Mouse (Mus musculus): ENCODE data around the gene Pola2.
A peak's percentile ranks its signal among the peaks of the same experiment; 100 is the strongest.

The Pola2 gene

DNA sequence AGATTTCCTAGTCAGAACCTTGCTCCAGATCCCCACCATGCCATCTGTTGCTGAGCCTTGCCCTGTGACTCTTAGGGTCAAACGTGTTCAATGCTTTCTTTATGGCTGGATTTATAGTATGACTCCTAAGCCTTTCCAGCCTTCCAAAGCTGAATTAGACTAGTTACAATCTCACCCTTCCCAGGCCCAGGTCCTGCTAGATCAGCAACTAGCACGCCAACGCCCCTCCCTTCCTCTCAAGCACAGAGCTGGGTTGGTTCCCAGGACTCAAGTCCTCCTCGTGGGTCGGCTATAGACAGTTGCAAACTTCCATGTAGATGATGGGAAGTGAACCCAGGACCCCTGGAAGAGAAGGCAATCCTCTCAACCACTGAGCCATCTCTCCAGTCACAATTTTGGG is 28.3 kb downstream of the Pola2 start:
- DNase-seq, result peak; percentile 68

DNA sequence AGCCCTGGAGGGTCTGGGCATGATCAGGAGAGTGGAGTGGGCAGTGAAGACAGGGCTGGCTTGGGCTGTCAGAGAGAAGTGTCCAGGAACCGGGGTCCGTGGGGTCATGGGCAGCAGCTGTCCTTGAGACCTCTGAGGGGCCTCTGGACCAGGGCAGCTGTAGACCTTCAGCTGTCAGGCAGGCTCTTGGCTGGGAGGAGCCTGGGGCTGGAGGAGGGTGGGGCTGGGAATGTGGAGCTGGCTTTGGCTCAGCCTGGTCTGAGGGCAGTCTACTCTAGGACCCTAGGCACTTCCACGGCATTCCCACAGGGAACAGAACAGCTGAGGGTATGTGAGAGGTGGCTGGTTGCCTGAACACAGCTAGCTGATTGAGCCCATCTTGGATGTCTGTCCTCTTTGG is 28.7 kb downstream of the Pola2 start:
- peak; percentile 86 for DNase-seq

DNA sequence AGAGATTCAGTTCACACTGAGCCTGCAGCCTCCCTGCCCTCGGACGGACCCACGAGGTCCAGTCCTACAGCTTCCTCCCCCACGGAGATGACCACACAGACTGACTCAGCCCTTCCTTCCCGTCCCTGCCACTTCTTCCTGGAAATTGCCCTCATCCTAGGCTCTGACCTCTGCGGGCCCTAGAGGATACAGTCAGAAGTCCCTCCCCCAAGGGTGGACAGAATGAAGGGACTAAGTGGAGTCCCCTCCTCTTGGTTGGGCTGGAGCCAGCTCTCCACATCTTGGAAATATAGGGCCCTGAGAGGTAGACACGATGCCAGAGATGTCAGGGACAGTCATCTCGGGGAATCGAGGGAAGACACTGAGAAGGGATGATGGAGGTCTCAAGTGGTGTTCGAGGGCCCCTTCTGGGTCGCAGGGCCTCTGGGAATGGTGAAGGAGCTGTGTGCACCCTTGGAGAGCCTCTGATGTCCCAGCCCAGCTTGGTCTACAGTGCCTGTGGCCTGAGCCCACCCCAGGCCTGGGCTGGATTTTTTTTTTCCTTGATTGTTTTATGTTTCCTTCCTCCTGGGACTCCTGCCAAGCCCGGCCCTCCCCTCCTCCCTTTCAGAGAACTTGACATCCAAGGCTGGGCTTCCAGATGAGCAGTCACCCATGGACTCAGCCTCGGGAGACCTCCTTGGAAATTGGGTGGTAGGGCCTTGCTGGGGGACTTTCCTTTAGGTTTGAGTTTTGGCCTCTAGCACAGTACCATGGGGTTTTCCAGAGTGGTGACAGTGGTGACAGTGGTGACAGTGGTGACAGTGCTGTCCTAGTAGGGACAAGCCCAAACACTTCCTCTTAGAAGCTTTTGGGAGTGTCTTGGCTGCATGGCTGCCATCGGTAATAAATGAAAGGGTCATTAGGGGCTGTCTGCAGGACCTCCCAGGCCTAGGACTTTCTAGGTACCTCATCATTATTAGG is 34.1 kb downstream of the Pola2 start:
- peak; percentile 94 for DNase-seq

DNA sequence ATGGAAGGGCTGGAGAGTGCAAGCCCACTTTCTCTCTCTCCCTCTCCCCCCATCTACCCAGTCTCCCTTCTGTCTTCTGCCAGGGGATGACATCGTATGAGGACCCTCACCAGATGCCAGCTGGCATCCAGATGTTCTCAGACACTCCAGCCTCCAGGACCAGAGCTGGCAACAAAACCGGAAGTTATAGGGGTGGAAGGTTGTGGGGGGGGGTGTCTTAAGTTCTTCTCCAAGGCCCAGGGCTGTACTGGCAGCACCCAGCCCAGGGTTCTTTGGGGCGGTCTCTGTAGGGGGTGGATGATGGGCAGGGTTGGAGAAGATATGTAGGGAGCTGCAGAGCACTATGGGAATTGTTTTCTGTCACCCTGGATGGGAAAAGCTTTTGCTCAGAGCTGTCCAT is 35.5 kb downstream of the Pola2 start:
- DNase-seq, result no peak

DNA sequence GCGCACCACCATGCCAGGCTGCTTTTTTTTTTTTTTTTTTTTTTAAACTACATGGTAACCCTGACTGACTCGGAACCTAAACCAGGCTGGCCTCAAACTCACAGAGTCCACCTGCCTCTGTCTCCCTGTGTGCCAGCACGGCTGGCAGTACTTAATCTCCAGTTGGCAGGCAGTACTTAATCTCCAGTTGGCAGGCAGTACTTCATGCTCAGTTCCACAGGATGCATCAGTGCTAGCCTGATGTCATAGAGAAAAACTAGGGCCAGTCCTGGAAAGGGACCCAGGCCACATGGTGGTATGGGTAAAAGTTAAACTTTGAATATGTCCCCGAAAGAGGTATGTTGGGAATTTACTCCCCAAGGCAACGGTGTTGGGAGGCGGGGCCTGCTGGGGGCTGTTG is 35.9 kb downstream of the Pola2 start:
- DNase-seq, result no peak

DNA sequence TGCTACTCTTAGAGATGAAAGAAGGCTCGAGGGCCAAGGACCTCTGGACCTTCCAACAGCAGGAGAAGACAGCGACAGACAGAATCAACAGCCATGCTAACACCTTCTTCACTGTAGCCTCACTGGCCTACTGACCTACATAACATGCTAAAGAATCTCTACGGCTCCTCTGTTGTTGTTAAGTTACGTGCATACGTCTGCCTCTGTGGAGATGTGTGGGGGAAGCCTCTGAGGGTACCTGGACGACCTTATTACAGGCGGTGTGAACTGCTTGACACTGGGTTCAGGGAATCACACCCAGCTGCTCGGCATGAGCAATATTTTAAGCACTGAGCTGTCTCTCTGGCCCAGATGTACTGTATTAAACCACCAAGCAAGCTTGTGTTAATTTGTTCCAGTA is 36.5 kb downstream of the Pola2 start:
- DNase-seq, result no peak

DNA sequence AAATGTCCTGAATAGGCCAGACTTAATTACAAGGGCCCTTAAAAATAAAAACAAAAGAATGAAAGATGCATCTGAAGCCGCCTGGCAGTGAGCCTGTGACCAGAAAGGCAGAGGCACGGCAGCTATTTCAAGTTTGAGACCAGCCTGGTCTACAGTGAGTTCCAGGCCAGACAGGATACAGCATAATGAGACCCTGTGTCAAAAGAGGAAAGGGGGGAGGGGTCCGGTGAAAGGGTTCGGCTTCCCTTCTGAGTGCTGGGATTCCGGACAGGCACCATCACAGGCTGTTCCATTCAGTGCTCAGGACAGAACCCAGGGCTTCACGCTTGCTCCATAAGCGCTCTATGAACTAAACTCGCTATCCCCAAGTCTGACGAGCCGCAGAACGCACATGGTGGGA is 37.0 kb downstream of the Pola2 start:
- DNase-seq, result peak; percentile 65

DNA sequence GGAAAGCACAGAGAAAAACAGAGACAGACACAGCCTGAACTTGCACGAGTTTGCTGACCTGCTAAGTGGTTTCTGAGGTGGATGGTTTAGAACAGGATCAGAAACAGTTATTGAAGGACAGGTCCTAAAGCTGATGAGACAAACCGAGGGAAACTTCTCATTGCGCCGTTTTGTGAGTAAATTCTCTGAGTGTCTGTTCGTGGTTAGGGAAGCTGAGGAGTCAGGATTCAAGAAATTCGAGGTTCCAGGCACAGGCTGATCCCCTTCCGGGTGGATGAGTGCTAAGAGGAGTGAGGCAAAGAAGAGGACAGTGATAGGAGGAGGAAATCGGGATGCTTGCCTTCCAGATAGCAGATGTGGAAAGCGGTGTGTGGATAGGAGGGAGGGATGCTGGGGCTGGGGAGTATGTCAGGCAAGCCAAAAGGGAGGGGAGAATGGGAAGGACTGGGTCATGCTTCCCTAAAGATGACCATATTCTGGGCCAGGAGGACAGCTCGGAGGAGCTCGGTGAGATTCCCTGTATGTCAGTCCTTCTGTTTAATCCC is 38.6 kb downstream of the Pola2 start:
- DNase-seq, result no peak

DNA sequence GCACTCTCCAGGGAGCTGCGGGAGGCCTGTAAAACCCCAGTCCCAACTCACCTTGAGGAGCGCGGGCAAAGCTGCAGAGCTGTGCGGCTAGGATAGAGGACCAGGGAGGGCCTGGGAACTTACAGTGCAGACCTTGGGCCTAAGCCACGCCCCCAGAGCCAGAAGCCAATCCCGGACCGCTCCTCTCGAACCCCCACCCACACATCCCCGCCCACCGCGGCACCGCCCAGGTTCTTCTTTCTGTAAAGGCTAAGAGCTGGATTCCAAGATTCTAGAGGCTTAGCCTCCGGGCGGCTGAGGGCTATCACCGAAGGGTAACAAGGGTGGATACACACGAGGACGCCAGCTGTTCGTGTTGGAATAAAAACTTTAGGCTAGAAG is 39.3 kb downstream of the Pola2 start, which contains the start of gene Cdc42ep2:
Gene Cdc42ep2 (minus strand): TSS at position 104 of the 381 bp plus-strand sequence.
- DNase-seq, result peak; percentile 99

DNA sequence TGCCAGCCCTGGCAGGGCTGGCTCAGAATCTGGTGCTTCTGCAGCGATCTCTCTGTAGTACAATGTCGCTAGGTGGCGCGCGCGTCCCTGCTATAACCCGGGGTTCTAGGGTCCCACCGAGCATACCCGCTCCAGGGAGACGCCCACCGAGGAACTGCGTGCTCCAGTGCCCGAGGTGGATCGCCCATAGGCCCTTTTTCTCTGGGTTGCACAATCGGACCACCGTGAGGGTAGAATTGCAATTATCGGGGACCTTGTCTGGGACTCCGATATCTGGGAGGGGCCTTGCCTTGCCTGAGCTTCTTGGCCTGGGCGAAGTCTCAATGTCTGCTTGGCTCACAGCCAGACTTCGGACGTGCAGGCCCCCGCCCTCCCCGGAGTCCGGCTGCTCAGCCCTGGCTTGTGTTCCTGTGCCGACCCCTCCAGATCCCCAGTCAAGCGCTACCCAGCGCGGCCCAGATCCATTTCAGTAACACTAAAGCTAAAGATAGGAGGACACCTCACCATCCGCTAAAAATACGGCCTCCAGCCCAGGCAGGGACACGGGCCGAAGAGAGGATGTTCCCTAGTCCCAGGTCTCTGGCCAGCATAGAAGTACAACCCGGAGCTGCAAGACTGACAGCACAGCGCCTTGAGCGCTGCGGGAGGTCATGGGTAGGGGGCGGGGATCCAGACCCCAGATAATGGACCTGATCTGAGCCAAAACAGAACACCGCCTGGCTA is 39.9 kb downstream of the Pola2 start:
- peak; percentile 99 for DNase-seq

DNA sequence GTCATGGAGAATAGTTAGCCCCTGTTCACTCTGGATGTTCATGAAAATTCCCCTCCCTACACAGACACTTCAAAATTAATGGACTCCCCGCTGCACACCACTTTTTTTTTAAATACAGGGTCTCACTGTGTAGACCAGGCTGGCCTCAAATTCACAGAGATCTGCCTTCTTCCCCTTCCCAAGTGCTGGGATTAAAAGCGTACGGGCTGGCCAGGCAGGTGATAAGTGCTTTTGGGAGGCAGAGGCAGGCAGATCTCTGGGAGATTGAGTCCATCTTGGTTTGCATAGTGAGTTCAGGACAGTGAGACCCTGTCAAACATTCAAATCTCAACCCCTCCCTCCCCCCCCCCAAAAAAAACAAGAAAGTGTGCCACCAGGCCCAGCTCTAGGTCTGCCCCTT is 41.0 kb downstream of the Pola2 start:
- DNase-seq, result peak; percentile 4

DNA sequence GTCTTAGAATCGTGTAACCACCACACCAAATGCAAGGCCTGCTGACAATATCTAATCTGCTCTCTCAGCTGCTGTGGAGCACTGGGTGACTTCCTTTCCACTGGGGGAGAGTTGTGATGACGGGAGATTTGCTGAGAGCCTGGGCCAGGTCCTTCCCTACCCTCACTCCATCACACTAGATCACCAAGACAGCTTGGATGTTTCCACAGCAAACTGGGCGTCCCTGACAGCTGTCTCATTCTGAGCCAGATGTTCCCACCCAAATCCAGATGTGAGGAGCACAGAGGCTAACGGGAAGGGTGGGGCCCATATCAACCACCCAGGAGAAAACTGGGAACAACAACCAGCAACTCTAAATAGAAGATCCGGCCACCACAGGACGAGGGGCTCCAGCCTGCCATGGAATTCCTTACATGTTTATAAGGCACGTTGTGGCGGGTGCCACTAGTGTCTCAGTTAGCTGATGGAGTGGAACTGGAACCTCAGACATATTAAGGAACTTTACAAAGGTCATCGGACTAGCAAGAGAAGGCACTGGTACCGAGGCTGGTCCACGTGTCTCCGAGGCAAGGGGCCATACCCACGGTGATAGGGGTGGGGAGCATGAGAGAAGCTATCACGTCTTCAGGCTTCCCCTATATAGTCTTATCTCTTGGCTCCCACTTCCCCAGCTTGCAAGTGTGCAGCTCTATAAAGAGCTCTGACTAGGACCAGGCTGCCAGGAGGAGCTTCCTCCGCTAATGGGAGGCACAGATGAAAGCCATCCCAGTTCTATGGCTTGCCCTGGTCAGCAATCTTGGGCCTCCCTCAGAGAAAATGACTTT is 41.7 kb downstream of the Pola2 start:
- DNase-seq, result peak; percentile 40

DNA sequence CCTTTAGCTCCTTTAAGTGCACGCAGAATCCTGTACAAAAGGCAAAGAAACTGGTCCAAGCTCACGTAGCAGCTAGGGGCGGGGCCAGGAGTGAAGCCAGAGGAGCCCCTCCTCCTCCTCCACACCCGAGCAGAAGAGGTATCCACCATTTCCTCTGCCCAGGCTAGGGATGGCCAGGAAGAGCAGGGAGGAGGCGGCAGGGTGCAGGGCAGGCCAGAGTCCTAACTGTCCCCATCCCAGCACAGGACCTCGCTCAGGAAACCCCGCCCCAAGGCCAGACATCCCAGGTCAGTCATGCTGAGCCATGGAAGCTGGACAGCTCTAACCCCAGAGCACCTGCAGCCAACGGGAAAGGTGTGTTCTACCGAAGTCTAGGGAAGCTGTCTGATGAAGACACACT is 42.3 kb downstream of the Pola2 start:
- peak; percentile 67 for DNase-seq

DNA sequence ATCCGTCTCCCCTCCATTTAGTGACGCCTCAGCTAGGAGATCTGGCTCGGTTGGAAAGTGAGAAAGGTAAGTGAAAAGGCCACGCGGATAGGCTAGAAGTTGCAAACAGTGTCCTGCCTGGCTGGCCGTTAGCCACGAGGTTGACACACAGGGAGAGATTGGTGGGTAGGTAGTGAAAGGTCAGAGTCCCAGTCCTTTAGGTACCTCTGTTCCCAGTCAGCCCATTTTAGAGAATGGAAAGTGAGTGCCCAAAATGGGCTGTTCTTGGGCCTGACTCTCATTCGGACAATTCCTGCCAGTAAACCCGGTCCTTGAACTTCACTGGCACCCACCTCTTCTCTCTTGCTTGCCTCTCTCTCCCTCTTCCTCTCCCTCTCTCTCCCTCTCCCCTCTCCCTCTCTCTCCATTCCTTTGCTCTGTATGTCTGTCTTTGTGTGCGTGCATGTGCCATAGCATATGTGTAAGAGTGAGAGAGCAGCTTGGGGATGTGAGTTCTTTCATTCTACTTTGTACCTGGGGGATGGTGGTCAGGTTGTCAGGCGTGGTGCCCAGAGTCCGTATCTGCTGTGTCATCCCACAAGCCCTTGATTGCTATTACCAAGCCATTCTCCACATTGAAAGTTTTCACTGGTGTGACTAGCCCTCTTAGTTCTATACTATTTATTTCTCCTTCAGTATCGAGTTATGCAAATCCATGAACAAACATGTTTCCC is 50.8 kb downstream of the Pola2 start, which contains the start of gene Dpf2:
Gene Dpf2 (minus strand): TSS at position 4 of the 713 bp plus-strand sequence.
- DNase-seq, result no peak

DNA sequence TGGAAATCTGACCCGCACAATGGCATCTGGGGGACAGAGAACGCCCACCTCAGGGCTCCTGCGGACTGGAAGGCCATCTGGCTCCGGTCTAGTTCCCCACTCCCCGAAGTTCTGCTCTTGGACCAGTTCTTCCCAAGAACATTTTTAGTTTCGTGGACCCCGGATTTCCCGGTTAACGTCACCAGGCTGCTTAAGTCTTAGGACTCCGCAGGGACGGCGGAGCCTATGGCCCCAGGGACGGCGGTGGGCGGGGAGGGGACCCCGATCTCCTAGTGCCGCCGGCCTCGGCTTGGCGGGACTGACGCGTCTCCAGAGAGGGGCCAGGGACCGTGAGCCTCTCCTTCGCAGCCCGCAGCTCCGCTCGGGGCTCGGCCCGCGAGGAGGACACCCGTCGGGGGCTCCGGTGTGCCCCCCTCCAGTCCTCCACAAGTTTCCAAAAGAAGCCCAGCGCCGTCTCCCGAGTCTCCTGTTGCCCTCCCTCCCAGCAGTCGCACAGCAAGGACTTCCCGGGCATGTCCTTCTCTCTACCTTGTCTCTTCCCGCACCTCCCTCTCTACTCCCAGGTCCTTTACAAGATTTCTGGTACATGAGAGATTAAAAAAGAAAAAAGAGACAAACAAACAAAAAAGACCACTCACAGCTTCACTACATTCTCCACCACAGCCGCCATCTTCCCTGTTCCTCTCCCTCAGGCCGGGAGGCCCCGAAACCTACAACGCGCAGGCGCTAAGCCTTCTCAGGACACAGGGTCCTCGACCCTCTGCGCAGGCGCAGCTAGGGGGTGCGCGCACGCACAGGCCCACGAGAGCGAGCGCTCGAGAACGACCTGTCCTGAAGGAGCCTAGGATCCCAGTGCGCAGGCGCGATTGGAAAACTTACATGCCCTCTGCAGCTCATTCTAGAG is 51.6 kb downstream of the Pola2 start:
- peak; percentile 100 for DNase-seq

DNA sequence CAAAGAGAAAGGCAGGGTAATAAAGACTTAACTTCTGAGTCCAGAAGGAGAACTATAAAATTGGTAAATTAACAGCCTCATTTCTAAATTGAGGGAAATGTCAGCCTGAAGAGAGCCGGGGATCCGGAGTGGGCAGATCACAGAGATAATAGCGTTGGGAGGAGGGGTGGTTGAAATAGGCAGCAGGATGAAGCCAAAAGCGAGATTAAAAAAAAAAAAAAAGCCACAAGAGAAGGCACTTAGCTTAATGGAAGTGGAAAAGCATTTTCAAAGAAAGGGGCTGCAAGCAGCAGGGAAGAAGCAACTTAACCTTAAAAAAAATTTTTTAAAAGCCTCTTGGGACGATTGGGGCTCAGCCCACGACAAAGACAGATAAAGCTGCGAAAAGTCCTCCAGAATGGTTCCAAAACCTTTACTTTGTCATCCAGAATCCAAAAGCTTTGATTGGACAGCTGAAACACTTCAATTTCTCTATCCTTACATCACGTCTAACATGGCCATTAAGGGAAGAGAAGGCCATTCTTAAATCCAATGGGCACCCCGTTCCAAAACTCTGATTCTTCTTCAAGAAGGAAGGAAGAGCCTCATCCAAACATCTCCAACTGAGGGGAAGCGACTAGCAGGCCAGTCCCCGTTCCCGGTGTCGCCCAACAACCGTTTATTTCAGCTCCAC is 52.4 kb downstream of the Pola2 start:
- DNase-seq, result no peak

DNA sequence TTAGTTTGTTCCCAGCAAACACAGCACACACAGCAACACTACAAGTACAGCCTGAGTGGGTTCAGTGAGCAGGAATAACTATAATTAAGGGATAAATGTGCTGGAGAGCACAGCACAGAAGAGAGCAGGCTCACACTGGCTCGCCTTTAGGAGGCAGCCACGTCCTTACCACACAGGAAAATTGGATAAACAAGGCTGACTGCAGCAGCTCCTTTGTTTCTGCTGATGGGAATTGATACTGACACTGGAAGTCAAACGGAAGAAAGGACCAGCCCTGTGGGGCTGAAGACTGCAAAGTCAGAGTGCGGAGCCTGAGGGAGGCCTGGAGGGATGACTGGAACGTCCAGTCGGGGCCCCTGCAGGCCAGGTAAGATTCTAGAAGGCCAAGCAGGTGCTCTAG is 53.8 kb downstream of the Pola2 start:
- no peak for DNase-seq

DNA sequence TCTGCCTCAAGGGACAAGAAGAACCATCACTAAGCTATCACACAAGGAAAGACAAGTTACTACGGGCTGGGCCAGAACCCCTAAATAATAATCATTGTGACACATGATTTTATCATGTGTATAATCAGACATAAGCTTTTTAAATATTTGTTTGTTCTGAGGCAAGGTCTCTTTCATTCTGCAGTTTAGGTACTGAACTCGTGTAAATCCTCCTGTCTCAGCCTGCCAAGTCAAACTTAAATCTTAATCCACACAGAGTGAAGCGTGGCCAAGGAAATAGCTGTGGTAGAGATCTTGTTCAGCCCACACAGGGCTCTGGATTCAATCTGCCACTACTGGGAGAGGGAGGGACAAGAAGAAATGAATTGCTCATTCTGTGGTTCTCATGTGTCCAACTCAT is 56.7 kb downstream of the Pola2 start:
- DNase-seq, result no peak

DNA sequence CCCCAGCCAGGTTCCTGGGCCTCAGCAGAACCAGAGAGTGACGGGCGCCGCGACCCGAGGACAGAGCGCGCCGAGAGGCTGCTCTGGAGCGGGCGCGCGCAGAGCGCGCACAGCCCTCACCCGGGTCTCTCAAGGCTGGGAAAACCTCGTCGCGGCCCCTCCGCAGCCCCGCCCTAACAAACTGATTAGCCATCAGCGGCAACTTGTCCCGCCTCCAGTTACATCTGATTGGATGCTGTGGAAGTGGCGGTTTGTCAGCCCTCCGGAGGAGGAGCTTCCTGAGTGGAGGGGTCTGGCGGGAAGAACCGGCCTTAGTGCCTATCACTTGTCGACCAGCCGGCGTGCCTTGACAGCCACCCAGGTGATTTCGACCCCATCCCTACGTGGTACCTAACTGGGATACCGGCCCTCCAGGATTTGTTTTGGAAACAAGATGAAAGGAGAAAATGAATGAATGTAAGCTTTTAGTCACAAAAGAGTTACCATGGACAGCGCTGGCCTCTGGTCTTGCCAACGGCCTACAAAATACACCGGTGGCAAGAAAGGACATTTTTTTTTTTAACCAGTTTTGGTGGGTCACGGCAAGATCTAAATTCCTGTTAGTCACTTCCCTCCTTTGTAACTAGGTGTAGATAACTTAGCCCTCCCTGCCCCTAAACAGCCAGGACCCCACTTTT is 69.9 kb downstream of the Pola2 start, which contains the start of gene Tigd3:
Gene Tigd3 (minus strand): TSS at position 148 of the 677 bp plus-strand sequence.
- DNase-seq, result peak; percentile 98

All from kidney, postnatal 10 days (tissue).